9 mouse cellular contexts compared by ENCODE assay signal in genomic region chr7:27302172-27302571, GRCm38 (mm10). TPM values are rescaled to one million over a fixed set of nuclear protein-coding genes. Genes with fewer than 3 reads are reported as not detected.
DNase-seq lines count a peak whose midpoint lies in the region; ATAC-seq lines count a peak whose summit lies in the region.
"Had no signal": no experiment of that assay in that cellular context is flagged by ENCODE, and none has a peak within 500 bp of the region (broad histone marks: within the 10 kb centered on the region; RNA-seq: fewer than 3 reads in every experiment).

No protein-coding gene starts in this region.

- peak; percentile 34 for ATAC-seq in kidney, embryonic 14.5 days (ENCODE audit: low FRiP score, low TSS enrichment)
- ATAC-seq in liver, embryonic 11.5 days (replicated peaks; ENCODE audit: low FRiP score), result no peak

- peaks cover 3% of the 10 kb centered on the region; the same call in 1 of the 2 replicates for H3K27me3 ChIP-seq in kidney, embryonic 14.5 days (ENCODE audit: control insufficient read depth, insufficient read depth, low read length)
- peaks cover 18% of the 10 kb centered on the region for H3K27me3 ChIP-seq in liver, embryonic 11.5 days (replicated peaks; ENCODE audit: control insufficient read depth, insufficient read depth, low read length)

- H3K4me3 ChIP-seq in kidney, embryonic 14.5 days (ENCODE audit: low read length), result no peak overlapping the region
- no peak overlapping the region for H3K4me3 ChIP-seq in liver, embryonic 11.5 days (ENCODE audit: low read depth, low read length)

- DNase-seq in 3T3-L1 (ENCODE audit: low read depth, low spot score), result peak; percentile 56
- peak; percentile 47 for DNase-seq in MEL-GATA-1-ER (ENCODE audit: extremely low read depth, low read depth)
- peak; percentile 78 for DNase-seq in cerebellum, adult 9-10 months
- DNase-seq in gastrocnemius, postnatal 36 days, result peak; percentile 68 to 71
- DNase-seq in liver, embryonic 11.5 days (ENCODE audit: low spot score), result peak; percentile 62
- DNase-seq in ovary, postnatal 10 days (ENCODE audit: low spot score), result peak; percentile 57
- peak; percentile 81 for DNase-seq in urinary bladder, postnatal 25 days (ENCODE audit: low spot score)

- H3K9me3 ChIP-seq in kidney, embryonic 14.5 days (ENCODE audit: control insufficient read depth, low read length), result no peaks in the 10 kb centered on the region
- no peaks in the 10 kb centered on the region for H3K9me3 ChIP-seq in liver, embryonic 11.5 days (ENCODE audit: control insufficient read depth, low read length)

- H3K27ac ChIP-seq in kidney, embryonic 14.5 days (ENCODE audit: low read depth, low read length), result no peak overlapping the region
- H3K27ac ChIP-seq in liver, embryonic 11.5 days (ENCODE audit: low read depth, low read length), result no peak overlapping the region

- intact Hi-C loops in gastrocnemius, postnatal 36 days (cut with DNase I), result loop anchor here (1.0 kb wide), 1 partner anchor 27 kb away; no protein-coding TSS in a partner anchor

- no peaks in the 10 kb centered on the region for H3K36me3 ChIP-seq in kidney, embryonic 14.5 days (ENCODE audit: control insufficient read depth, insufficient read depth, low read length)
- no peaks in the 10 kb centered on the region for H3K36me3 ChIP-seq in liver, embryonic 11.5 days (ENCODE audit: control insufficient read depth, insufficient read depth, low read length)

- 11% methylated on average over 11 of the region's 11 CpGs for WGBS in kidney, embryonic 14.5 days
- 9% methylated on average over 11 of the region's 11 CpGs for WGBS in liver, embryonic 11.5 days

- no peak overlapping the region for H3K4me2 ChIP-seq in kidney, embryonic 14.5 days (replicated peaks; ENCODE audit: low read depth, low read length)
- no peak overlapping the region for H3K4me2 ChIP-seq in liver, embryonic 11.5 days

- no peak overlapping the region for H3K9ac ChIP-seq in kidney, embryonic 14.5 days (ENCODE audit: low read depth, low read length)
- H3K9ac ChIP-seq in liver, embryonic 11.5 days (ENCODE audit: low read depth, low read length), result no peak overlapping the region

- no peaks in the 10 kb centered on the region for H3K4me1 ChIP-seq in kidney, embryonic 14.5 days (ENCODE audit: control insufficient read depth, insufficient read depth, low read length)
- H3K4me1 ChIP-seq in liver, embryonic 11.5 days (replicated peaks; ENCODE audit: control insufficient read depth, insufficient read depth, low read length), result no peaks in the 10 kb centered on the region

RNA-seq across cellular contexts. Expression of gene Ltbp4, which starts 35.3 kb away (rescaled TPM):
- 10 to 100 TPM; 62.1 to 65.3 TPM for total RNA-seq in gastrocnemius, postnatal 36 days (2021)
- polyA plus RNA-seq in kidney, embryonic 14.5 days (2014; fragmentation: Nextera tagmentation; extraction: Ambion mirVana), result 23.4 and 26.0 TPM in 2 replicates
- polyA plus RNA-seq in liver, embryonic 11.5 days (2014; fragmentation: Nextera tagmentation; extraction: Ambion mirVana), result 7.1 and 10.2 TPM in 2 replicates

RNA-seq across cellular contexts. Expression of gene Numbl, which starts 43.9 kb away (rescaled TPM):
- 1 to 10 TPM; 4.4 TPM for total RNA-seq in gastrocnemius, postnatal 36 days (2021)
- polyA plus RNA-seq in kidney, embryonic 14.5 days (2014; fragmentation: Nextera tagmentation; extraction: Ambion mirVana), result 9.1 and 10.8 TPM in 2 replicates
- polyA plus RNA-seq in liver, embryonic 11.5 days (2014; fragmentation: Nextera tagmentation; extraction: Ambion mirVana), result 3.6 TPM in 2 replicates

RNA-seq across cellular contexts. Expression of gene Shkbp1, which starts 53.6 kb away (rescaled TPM):
- 1 to 10 TPM; 1.7 to 2.1 TPM for total RNA-seq in gastrocnemius, postnatal 36 days (2021)
- 38.4 and 41.0 TPM in 2 replicates for polyA plus RNA-seq in kidney, embryonic 14.5 days (2014; fragmentation: Nextera tagmentation; extraction: Ambion mirVana)
- polyA plus RNA-seq in liver, embryonic 11.5 days (2014; fragmentation: Nextera tagmentation; extraction: Ambion mirVana), result 46.8 and 49.6 TPM in 2 replicates

RNA-seq across cellular contexts. Expression of gene Gm20479, which starts 55.0 kb away (rescaled TPM):
- total RNA-seq in gastrocnemius, postnatal 36 days (2021), result not detected
- polyA plus RNA-seq in kidney, embryonic 14.5 days (2014; fragmentation: Nextera tagmentation; extraction: Ambion mirVana), result 1.9 TPM in 1 of 2 replicates, not detected in the other
- polyA plus RNA-seq in liver, embryonic 11.5 days (2014; fragmentation: Nextera tagmentation; extraction: Ambion mirVana), result 0.43 and 1.2 TPM in 2 replicates
- polyA plus RNA-seq: frontal cortex, adult 2 months had no signal
